Mouse (Mus musculus) bone marrow, adult 2 months (tissue): Measurements from ENCODE around the gene Vgll4. TPM values are rescaled to one million over a fixed set of nuclear protein-coding genes. Genes with fewer than 3 reads are reported as not detected.

Experiments used
- H3K27ac ChIP-seq: fragments of 200-500 bp; 2 replicates; pipeline ENCODE4 v1.5.1; 2012; ENCODE audit warnings: low read depth, mild to moderate bottlenecking, control low read depth, inconsistent platforms, low read length; ENCODE audit not compliant: control insufficient read depth, poor library complexity, insufficient read depth
- H3K4me1 ChIP-seq: fragments of 200-500 bp; 2 replicates; pipeline ENCODE4 v1.6.1; 2011; ENCODE audit warnings: low read length; ENCODE audit not compliant: control insufficient read depth, insufficient read depth
- H3K4me3 ChIP-seq: fragments of 200-500 bp; replicated peaks from 2 replicates; pipeline ENCODE3; 2011; ENCODE audit warnings: mild to moderate bottlenecking, low read depth, low read length, control low read depth; ENCODE audit not compliant: control insufficient read depth
- CTCF ChIP-seq: fragments of 200-500 bp; IDR thresholded peaks from 2 replicates; pipeline ENCODE4 v1.5.1; 2011; ENCODE audit warnings: low read length, control low read depth; ENCODE audit not compliant: control insufficient read depth, insufficient read depth
- POLR2A ChIP-seq: fragments of 200-500 bp; IDR thresholded peaks from 2 replicates; pipeline ENCODE4 v1.6.1; 2011; ENCODE audit warnings: low read depth, mild to moderate bottlenecking, control low read depth, low read length, borderline replicate concordance; ENCODE audit not compliant: control insufficient read depth
- WGBS: fragments of 180-500 bp; shearing (Covaris S2); methylation state at CpG from one replicate; pipeline ENCODE4 v1.1.7; 2018; 5-methylcytosine and 5-hydroxymethylcytosine counted together
- polyA plus RNA-seq: library from polyadenylated mRNA; stranded (reverse); fragments of >200 nt; gene quantifications from 2 replicates; pipeline ENCODE4 v1.2.4, GENCODE M21; 2011; ENCODE audit warnings: low replicate concordance; ENCODE audit not compliant: missing spikeins, insufficient read depth, insufficient read length

Gene Vgll4
- polyA plus RNA-seq, 1 experiment, result 9.9 TPM

GRCm38 (mm10) chr6:114991909-114992308 lies 22.1 kb upstream of the Vgll4 start:
- no peak overlapping the region for H3K27ac ChIP-seq
- TF ChIP-seq POLR2A (no peak), CTCF (no peak)

GRCm38 (mm10) chr6:114988619-114988980 lies 18.8 kb upstream of the Vgll4 start:
- 8% methylated on average over 3 of the region's 3 CpGs for WGBS
- no peak overlapping the region for H3K27ac ChIP-seq
- no peak for TF ChIP-seq POLR2A
- TF ChIP-seq CTCF, result no peak

More at GRCm38 (mm10) chr6:114991909-114992308, 22.1 kb upstream of the Vgll4 start:
- Histone ChIP-seq H3K4me3 (no peak overlapping the region), H3K4me1 (no peaks in the 10 kb centered on the region)
- WGBS, result 79% methylated on average over 4 of the region's 4 CpGs

GRCm38 (mm10) chr6:114987966-114988618 lies 18.3 kb upstream of the Vgll4 start:
- Histone ChIP-seq H3K4me3 (no peak overlapping the region), H3K4me1 (no peaks in the 10 kb centered on the region), H3K27ac (no peak overlapping the region)
- WGBS, result 34% methylated on average over 7 of the region's 7 CpGs
- TF ChIP-seq CTCF (no peak), POLR2A (no peak)

More at GRCm38 (mm10) chr6:114988619-114988980, 18.8 kb upstream of the Vgll4 start:
- H3K4me1 ChIP-seq, result no peaks in the 10 kb centered on the region
- H3K4me3 ChIP-seq, result no peak overlapping the region

- Histone ChIP-seq H3K4me3 (no peak overlapping the region), H3K27ac (no peak overlapping the region), H3K4me1 (no peaks in the 10 kb centered on the region; the same call in 1 of the 2 replicates)
- TF ChIP-seq CTCF, result no peak
- 77% methylated on average over 7 of the region's 7 CpGs for WGBS
Observed at GRCm38 (mm10) chr6:114982671-114983070, 12.9 kb upstream of the Vgll4 start.

- TF ChIP-seq CTCF (no peak), POLR2A (no peak)
Observed at GRCm38 (mm10) chr6:114979715-114980114, 9.9 kb upstream of the Vgll4 start.

GRCm38 (mm10) chr6:114976915-114977419 lies 7.2 kb upstream of the Vgll4 start:
- TF ChIP-seq POLR2A (no peak), CTCF (no peak)
- Histone ChIP-seq H3K27ac (no peak overlapping the region), H3K4me1 (no peaks in the 10 kb centered on the region; the same call in 1 of the 2 replicates), H3K4me3 (no peak overlapping the region)
- 72% methylated on average over 7 of the region's 7 CpGs for WGBS

More at GRCm38 (mm10) chr6:114979715-114980114, 9.9 kb upstream of the Vgll4 start:
- 38% methylated on average over 1 of the region's 1 CpGs for WGBS
- no peak overlapping the region for H3K4me3 ChIP-seq
- H3K4me1 ChIP-seq, result no peaks in the 10 kb centered on the region; the same call in 1 of the 2 replicates
- H3K27ac ChIP-seq, result no peak overlapping the region

GRCm38 (mm10) chr6:114974331-114974730 lies 4.5 kb upstream of the Vgll4 start:
- no peak for TF ChIP-seq CTCF
- TF ChIP-seq POLR2A, result no peak
- no peak overlapping the region for H3K4me3 ChIP-seq
- H3K4me1 ChIP-seq, result peaks cover 2% of the 10 kb centered on the region
- H3K27ac ChIP-seq, result no peak overlapping the region
- 89% methylated on average over 1 of the region's 1 CpGs for WGBS

- Histone ChIP-seq H3K27ac (no peak overlapping the region), H3K4me1 (peaks cover 3% of the 10 kb centered on the region), H3K4me3 (no peak overlapping the region)
- WGBS, result 59% methylated on average over 1 of the region's 1 CpGs
- TF ChIP-seq POLR2A (no peak), CTCF (no peak)
Observed at GRCm38 (mm10) chr6:114972988-114973387, 3.2 kb upstream of the Vgll4 start.

GRCm38 (mm10) chr6:114970895-114971294 lies 1.1 kb upstream of the Vgll4 start:
- 54% methylated on average over 5 of the region's 5 CpGs for WGBS
- Histone ChIP-seq H3K4me1 (peaks cover 3% of the 10 kb centered on the region; the same call in 1 of the 2 replicates), H3K27ac (no peak overlapping the region), H3K4me3 (no peak overlapping the region)
- TF ChIP-seq POLR2A (no peak), CTCF (peak; percentile 39; the same call in 1 of the 2 replicates)
